Mouse (Mus musculus) heart, adult 2 months (tissue): ENCODE results near the gene Fnip1.

Experiments
- CTCF ChIP-seq: fragments of 200-600 bp; IDR thresholded peaks from 2 replicates; pipeline ENCODE4 v1.8.1; 2022; ENCODE audit warnings: antibody characterized with exemption, mild to moderate bottlenecking, moderate library complexity
- EP300 ChIP-seq: fragments of 200-500 bp; IDR thresholded peaks from 2 replicates; pipeline ENCODE4 v1.6.1; 2011; ENCODE audit warnings: low read depth, low read length, control low read depth; ENCODE audit not compliant: insufficient read depth
- POLR2A ChIP-seq: fragments of 200-500 bp; IDR thresholded peaks from 2 replicates; pipeline ENCODE4 v1.6.1; 2011; ENCODE audit warnings: mild to moderate bottlenecking, low read depth, low read length, control low read depth; ENCODE audit not compliant: insufficient read depth

DNA sequence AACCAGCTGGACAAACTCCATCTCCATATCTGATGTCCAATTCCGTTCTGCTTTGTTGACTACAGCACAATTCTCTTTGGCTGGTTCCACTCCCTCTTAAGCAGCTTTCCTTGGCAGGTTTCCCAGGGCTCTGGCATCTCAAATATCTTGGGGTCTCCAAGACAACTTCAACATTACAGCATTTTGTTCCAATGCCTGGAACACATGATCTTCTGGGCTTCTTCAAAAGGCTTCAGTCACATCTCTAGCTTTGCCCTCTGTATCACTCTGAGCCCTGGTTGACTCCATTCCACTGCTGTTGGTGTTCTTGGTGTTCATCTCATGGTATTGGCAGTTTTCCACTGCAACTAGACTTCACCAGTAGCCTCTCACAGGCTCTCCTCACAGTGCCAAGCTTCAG is 92.4 kb downstream of the Fnip1 start:
- no peak for TF ChIP-seq POLR2A
- TF ChIP-seq CTCF, result no peak
- TF ChIP-seq EP300, result no peak
